Mouse (Mus musculus): Measurements from ENCODE around the gene Morn2.
"Not testable (repeated sequence)": the region's sequence is repeated elsewhere in the genome, so short reads cannot be mapped to it uniquely, and the experiment has no call there.

The Morn2 gene

GRCm38 (mm10) chr17:80290074-80290657 lies at the start of gene Morn2, which contains the start of gene Dhx57:
TSS of gene Morn2 (plus strand) at chr17:80290203.
TSS of gene Dhx57 (minus strand) at chr17:80290476.
- peak; percentile 99 for DNase-seq (ENCODE audit: low read depth, low spot score)

DNA sequence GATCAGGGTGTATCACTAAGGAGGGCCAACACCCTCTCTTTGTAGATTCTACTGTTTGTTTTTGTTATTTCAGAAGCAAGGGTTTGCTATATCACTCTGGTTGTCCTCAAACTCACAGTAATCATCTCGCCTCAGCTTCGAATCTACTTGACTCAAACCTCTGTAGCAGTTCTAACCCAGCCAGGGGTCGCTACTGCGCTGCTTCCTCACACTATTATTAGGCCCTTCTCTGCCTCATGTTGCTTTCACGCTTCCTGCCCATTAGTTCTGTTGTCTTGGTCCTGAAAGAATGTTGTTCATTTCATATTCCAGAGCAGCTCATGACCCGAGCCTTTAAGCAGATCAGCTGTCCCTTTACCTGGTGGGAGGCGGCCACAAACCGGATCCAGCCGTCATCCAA lies 48.4 kb upstream of the Morn2 start:
- DNase-seq (ENCODE audit: low read depth, low spot score), result peak; percentile 52

- DNase-seq (ENCODE audit: low read depth, low spot score), result no peak
Observed at GRCm38 (mm10) chr17:80243116-80243515, 46.9 kb upstream of the Morn2 start.

DNA sequence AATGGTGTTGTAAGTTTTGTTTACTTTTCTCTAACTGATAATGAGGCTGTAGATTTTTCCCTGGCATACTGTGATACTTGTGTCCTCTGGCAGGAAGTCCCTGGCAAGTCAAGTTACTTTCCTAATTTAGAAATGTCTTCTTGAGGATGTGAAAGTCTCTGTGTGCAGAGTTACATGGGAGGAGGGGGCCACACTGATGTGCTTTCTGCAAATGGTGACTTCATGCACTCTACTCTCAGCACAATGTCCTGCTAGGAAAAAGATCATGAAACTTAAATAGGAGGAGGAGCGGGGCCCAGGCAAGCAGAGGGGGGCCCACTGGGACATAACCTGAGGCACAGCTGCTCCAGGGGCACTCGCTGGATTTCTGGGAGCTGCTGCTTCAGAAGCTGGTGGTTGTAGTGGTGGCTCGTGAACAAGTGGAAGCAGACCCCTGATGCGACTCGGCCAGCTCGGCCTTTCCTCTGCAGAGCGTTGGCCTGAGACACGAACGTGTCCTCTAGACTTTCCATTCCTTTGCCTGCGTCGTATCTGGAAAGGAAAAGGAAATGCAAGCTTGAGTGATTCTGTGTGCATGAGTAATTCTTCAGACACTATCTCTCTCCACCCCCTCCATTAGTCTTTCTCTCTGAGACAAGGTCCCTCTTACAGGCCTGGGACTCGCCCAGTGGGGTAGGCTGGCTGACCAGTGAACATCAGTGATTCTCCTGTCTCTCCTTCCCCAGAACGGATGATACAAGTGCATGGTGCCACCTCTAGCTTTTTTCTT lies 37.1 kb upstream of the Morn2 start:
- DNase-seq (ENCODE audit: low read depth, low spot score), result no peak

GRCm38 (mm10) chr17:80254421-80254820 lies 35.6 kb upstream of the Morn2 start:
- peak; percentile 91 for DNase-seq (ENCODE audit: low read depth, low spot score)

- peak; percentile 97 for DNase-seq (ENCODE audit: low read depth, low spot score)
Observed at GRCm38 (mm10) chr17:80255208-80255607, 34.8 kb upstream of the Morn2 start.

GRCm38 (mm10) chr17:80267065-80267464 lies 22.9 kb upstream of the Morn2 start:
- DNase-seq (ENCODE audit: low read depth, low spot score), result no peak

DNA sequence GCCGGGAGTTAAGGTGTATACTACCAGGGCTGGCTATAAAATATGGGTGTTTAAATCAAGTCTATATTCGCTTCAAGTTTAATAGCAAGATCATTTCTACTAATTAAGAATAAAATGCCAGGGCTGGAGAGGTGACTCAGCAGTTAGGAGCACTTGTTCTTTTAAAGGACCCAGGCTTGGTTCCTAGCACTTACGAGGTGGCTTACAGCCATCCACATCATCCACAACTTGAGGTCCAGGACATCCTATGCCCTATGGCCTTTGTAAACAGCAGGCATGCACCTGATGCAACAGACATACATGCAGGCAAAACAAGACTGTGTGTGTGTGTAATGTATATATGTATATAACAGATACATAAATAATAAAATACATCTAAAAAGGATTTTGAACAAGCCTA lies 21.9 kb upstream of the Morn2 start:
- no peak for DNase-seq (ENCODE audit: low read depth, low spot score)

GRCm38 (mm10) chr17:80270622-80271021 lies 19.4 kb upstream of the Morn2 start:
- DNase-seq (ENCODE audit: low read depth, low spot score), result not testable (repeated sequence)

DNA sequence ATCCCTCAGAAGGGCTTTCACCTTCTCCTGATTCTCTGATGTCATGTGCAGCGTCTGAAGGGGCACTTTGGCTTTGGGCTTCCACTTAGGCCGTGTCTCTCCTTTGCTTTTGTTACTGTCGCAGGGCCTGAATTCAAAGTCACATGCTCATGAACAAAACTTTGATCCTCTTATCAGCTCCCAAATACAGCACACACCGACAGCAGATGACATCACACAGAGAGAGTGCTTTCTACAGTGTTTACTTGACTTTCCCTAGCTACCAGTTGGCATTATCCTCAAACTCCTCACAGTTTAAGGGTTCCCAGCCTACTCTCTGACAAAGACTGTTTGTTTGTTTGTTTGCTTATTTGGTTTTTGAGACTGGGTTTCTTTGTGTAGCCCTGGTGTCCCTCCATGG lies 11.7 kb upstream of the Morn2 start:
- DNase-seq (ENCODE audit: low read depth, low spot score), result no peak

DNA sequence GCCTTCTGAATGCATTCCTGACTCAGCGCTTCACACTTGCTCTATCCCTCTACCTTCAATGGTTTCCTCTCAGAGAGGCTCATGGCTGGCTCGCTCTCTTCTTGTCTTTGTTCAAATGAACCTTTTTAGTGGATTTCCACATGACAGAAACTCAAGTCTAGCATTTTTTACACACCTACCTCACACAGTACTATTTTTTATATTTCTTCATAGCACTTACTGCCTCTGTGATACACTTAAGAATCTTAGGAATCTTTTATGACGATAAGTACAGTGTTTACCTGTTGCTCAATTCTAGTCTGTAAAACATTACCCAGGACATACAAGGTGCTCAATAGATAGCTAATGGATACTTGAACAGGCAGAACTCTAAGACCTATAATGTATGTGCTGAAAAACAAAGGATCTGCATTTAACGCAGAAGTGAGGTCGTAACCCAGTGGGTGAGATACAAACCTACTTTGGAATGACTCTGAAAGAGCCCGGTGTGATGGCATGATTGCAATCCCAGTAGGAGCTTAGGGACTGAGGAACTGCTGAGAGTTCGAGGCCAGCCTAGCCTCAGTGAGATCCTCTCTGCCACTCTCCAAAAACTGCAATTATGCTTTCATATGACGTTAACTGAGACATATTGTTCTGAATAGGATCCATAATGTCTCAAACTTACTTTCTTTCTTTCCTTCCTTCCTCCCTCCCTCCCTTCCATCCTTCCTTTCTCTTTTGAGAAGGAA lies 10.5 kb upstream of the Morn2 start:
- DNase-seq (ENCODE audit: low read depth, low spot score), result no peak

DNA sequence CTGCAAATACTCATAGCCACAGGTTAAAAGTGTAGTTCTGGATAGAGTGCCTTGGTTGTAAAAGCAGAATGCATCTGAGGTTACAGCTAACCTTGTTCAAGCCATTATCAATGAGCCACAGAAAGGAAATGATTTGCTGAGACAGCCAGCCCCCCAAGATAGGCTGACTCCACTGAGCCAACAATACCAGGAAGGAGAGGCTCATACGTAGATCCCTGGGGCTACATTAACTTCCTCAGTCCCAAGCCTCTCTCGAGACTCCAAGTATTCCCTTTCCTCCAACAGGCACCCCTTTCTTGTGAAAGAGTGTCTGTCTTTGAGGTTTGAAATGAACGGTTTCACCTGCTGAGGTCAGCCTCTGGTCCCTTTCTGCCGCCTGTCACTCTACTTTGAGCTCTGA lies 5.6 kb upstream of the Morn2 start:
- DNase-seq (ENCODE audit: low read depth, low spot score), result no peak

DNA sequence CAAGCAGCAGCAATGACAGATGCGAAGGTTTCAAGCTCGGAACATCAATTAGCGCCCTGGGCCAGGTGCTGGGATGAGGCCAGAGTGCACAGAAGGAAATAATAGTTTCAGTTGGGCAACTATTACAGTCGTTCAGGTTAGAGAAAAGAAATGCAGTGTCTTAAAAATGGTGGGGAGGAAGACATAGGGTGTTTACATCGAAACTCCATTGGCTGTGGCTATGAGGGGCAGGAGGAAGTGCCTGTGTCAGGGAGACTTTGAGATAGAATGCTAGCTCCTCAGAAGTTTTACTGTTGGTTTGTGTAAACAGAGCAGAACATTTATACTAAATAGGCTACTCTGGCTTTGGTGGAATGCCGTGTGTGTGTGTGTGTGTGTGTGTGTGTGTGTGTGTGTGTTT lies 2.0 kb upstream of the Morn2 start:
- DNase-seq (ENCODE audit: low read depth, low spot score), result no peak

- no peak for DNase-seq (ENCODE audit: low read depth, low spot score)
Observed at GRCm38 (mm10) chr17:80289280-80290073, 526 bp upstream of the Morn2 start.

DNA sequence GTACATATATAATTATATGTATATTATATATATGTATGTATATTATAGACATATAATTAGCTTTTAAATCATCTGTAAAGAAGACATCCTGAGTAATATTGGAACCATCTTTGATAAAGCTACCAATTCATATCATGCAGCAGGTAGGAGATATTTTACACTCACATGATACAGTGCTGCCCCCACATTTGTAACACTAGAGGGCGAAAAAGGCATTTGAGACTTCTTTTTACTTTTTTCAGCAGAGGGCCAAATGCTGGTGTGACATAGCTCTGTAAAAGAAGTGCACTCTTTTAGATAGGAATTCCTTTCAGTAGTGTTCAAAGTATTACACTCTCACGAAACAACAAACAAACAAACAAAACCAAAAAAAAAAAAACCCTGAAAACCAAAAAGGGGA lies 1.1 kb downstream of the Morn2 start:
- peak; percentile 62 for DNase-seq (ENCODE audit: low read depth, low spot score)

DNA sequence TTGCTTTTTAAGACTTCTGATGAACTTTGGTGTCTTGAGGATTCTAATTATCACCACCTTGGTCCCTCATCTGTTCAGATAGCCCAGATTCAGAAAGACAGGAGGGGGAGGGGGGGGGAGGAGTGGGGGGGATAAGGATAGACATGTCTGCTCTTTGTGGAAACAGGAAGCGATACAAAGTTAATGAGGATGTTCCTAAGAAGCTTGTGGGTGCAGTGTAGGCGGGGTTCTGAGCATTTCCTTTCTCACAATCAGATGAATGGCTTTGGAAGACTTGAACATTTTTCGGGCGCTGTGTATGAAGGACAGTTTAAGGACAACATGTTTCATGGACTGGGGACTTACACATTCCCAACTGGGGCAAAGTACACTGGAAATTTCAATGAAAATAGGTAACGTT lies 5.3 kb downstream of the Morn2 start:
- DNase-seq (ENCODE audit: low read depth, low spot score), result no peak

DNA sequence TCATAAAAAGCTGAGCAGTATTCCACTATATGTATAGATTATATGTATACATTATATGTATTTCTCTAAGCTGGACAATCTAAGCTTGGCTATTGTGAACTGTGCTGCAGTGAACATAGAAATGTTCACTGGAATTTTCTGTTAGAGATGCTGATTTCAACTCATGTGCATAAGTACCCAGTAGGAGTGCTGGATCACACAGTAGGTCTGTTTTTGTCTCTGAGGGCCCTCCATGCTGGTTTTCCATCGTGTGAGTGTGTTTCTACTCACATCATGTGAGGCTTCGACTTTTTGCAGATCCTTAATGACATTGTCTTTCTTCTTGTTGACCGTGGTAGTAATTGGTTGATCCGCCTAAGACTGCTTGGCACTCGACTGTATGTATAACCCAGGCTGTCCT lies 8.8 kb downstream of the Morn2 start:
- no peak for DNase-seq (ENCODE audit: low read depth, low spot score)

DNA sequence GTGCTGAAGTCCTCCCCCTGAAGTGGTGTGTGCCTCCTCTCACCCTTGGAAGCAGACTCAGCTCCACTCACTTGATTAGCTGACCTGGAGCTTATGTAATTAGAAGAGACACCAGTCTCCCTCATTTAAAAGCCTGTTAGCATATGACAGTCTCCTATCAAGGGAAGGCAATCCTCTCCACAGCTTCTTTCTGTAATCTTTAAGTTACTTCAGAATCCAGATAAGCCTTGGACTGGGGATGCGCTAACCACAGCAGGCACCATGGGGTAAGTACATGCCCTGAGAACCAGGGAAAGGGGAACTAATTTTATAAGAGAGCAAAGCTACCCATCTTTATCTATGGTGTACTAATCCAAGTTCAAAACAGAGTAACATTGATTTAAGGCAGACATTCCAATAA lies 17.2 kb downstream of the Morn2 start, which contains the start of gene Arhgef33:
Gene Arhgef33 (plus strand): TSS at position 157 of the 400 bp plus-strand sequence.
- no peak for DNase-seq (ENCODE audit: low read depth, low spot score)

GRCm38 (mm10) chr17:80311761-80312160 lies 21.8 kb downstream of the Morn2 start:
- peak; percentile 18 for DNase-seq (ENCODE audit: low read depth, low spot score)

DNA sequence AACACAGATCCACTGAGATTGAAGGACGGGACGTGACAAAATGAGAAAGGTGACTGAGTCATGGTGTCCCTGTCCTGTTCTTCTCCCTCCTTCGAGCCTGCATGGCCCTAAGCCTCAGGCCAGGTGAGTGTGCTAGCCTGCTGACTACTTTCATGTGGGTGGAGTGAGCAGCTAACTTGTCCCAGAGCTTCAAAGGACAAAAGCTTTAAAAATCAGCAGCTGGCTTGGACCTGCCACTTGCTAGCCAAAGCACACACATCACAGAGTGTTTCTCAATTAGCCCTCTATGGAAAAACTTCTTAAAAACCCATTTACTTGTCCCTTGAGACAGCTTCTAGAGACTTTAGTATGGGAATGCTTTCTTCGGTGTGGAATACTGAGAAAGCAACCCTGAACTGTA lies 22.4 kb downstream of the Morn2 start:
- no peak for DNase-seq (ENCODE audit: low read depth, low spot score)

GRCm38 (mm10) chr17:80322228-80322627 lies 32.2 kb downstream of the Morn2 start:
- no peak for DNase-seq (ENCODE audit: low read depth, low spot score)

GRCm38 (mm10) chr17:80323015-80323414 lies 33.0 kb downstream of the Morn2 start:
- no peak for DNase-seq (ENCODE audit: low read depth, low spot score)

Measured in R1 (cell line).